29 mouse cellular contexts compared by ENCODE assay signal in the genomic region with DNA sequence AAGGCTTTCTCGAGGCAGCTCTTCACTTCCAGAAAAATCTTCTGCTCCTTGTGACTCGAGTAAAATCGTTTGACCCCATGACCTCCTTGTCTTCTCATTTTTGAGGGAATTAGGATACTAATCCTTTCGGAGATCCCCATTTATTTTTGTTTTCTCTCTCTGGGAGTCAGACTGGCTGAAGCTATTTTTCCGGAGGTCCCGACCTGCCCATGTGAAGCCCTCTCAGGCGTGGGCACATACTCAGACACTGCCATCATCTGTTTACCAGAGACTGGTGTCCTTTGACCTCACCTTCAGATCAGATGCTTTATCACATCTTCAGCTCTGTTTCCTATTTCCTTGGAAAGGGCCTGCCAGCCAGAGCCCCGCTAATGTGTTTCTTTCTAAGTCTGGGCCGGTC.
DNase-seq lines count a peak whose midpoint lies in the region; ATAC-seq and TF ChIP-seq lines count a peak whose summit lies in the region.
"Had no signal": no experiment of that assay in that cellular context is flagged by ENCODE, and none has a peak within 500 bp of the region (broad histone marks: within the 10 kb centered on the region; RNA-seq: fewer than 3 reads in every experiment).

No protein-coding gene starts in this region.

- H3K9me3 ChIP-seq in neural tube, embryonic 15.5 days (replicated peaks), result no peaks in the 10 kb centered on the region
- H3K9me3 ChIP-seq: forebrain, embryonic 12.5 days; heart, embryonic 13.5 days; midbrain, embryonic 13.5 days had no signal

- no peak for ATAC-seq in neural tube, embryonic 15.5 days (ENCODE audit: low FRiP score)
- ATAC-seq: activated CD4-positive, CD25-positive, alpha-beta regulatory T cell, adult 4 months; hindbrain, embryonic 16.5 days; midbrain, embryonic 13.5 days had no signal

- H3K9ac ChIP-seq in neural tube, embryonic 15.5 days (replicated peaks), result no peak overlapping the region
- H3K9ac ChIP-seq: forebrain, embryonic 12.5 days; heart, embryonic 13.5 days; liver, embryonic 14.5 days; midbrain, embryonic 13.5 days had no signal

- H3K27ac ChIP-seq in kidney, adult 2 months (ENCODE audit: insufficient read depth, low read depth, low read length), result no peak overlapping the region
- no peak overlapping the region for H3K27ac ChIP-seq in neural tube, embryonic 15.5 days (replicated peaks)
- H3K27ac ChIP-seq in gastrocnemius, adult 2 months, result no peak overlapping the region
- H3K27ac ChIP-seq: forebrain, embryonic 12.5 days; heart, embryonic 13.5 days; liver, embryonic 14.5 days; midbrain, embryonic 13.5 days; stomach, postnatal 0 days had no signal

- peak; percentile 1 for DNase-seq in kidney, adult 2 months
- no peak for DNase-seq in kidney, postnatal 10 days
- DNase-seq in neural tube, embryonic 10.5 days (ENCODE audit: extremely low spot score, low spot score), result peak; percentile 20
- DNase-seq in embryo, embryonic 9.5 days (ENCODE audit: extremely low spot score), result peak; percentile 44
- DNase-seq in gastrocnemius, postnatal 25 days, result no peak
- no peak for DNase-seq in gastrocnemius, adult 2 months
- DNase-seq: adrenal gland, adult 2 months; B cell, adult 2 months; cerebellum, adult 18-20 months; cerebellum, postnatal 10 days; gastrocnemius, postnatal 36 days; heart, adult 18-20 months; heart, postnatal 10 days; layer of hippocampus, postnatal 36 days; liver; lung, adult 2 months; lung, postnatal 14 days; right cerebral cortex, postnatal 4 days; thymus, adult 18-20 months; thymus, postnatal 36 days had no signal

- no peak overlapping the region for H3K4me3 ChIP-seq in kidney, adult 2 months (ENCODE audit: insufficient read depth, low read depth, low read length)
- no peak overlapping the region for H3K4me3 ChIP-seq in neural tube, embryonic 15.5 days (replicated peaks)
- no peak overlapping the region for H3K4me3 ChIP-seq in gastrocnemius, adult 2 months
- H3K4me3 ChIP-seq: erythroblast, embryonic 14.5 days; forebrain, embryonic 12.5 days; heart, embryonic 13.5 days; midbrain, embryonic 13.5 days had no signal

- WGBS in kidney, adult 2 months, result 32% methylated on average over 9 of the region's 9 CpGs
- WGBS in neural tube, embryonic 15.5 days, result 82% methylated on average over 9 of the region's 9 CpGs

- no peak for TF ChIP-seq POLR2A in kidney, adult 2 months (IDR thresholded peaks at IDR 0.05; ENCODE audit: low read depth, low read length)

- no peak for TF ChIP-seq CTCF in kidney, adult 2 months (conservative IDR thresholded peaks at IDR 0.05; ENCODE audit: insufficient read depth, insufficient read length, low read depth, low read length)
- TF ChIP-seq CTCF in gastrocnemius, adult 2 months (IDR thresholded peaks at IDR 0.05), result no peak

- H3K4me1 ChIP-seq in kidney, adult 2 months (ENCODE audit: control insufficient read depth, insufficient read depth, low read length), result no peaks in the 10 kb centered on the region
- no peaks in the 10 kb centered on the region for H3K4me1 ChIP-seq in neural tube, embryonic 15.5 days
- H3K4me1 ChIP-seq: forebrain, embryonic 12.5 days; midbrain, embryonic 13.5 days had no signal

- no peaks in the 10 kb centered on the region for H3K27me3 ChIP-seq in kidney, adult 2 months (replicated peaks; ENCODE audit: control insufficient read depth, insufficient read depth, low read length)
- H3K27me3 ChIP-seq in neural tube, embryonic 15.5 days (replicated peaks), result no peaks in the 10 kb centered on the region
- H3K27me3 ChIP-seq: forebrain, embryonic 12.5 days; heart, embryonic 13.5 days; midbrain, embryonic 13.5 days had no signal

- H3K36me3 ChIP-seq in kidney, adult 2 months (ENCODE audit: control insufficient read depth, insufficient read depth, low read length), result no peaks in the 10 kb centered on the region
- H3K36me3 ChIP-seq in neural tube, embryonic 15.5 days, result no peaks in the 10 kb centered on the region
- H3K36me3 ChIP-seq: forebrain, embryonic 12.5 days; heart, embryonic 13.5 days; midbrain, embryonic 13.5 days had no signal

- no peak overlapping the region for H3K4me2 ChIP-seq in neural tube, embryonic 15.5 days
- H3K4me2 ChIP-seq: forebrain, embryonic 12.5 days; heart, embryonic 13.5 days; midbrain, embryonic 13.5 days had no signal

- intact Hi-C loops in gastrocnemius, adult 2 months (cut with DNase I), result no loop called here

Comparison
In these comparisons a context has a peak if more than half of its experiments do, and no peak if none do; other contexts are left out.
1. DNase-seq: peak in kidney, adult 2 months (single experiment), neural tube, embryonic 10.5 days (single experiment) and embryo, embryonic 9.5 days (single experiment); none in kidney, postnatal 10 days (single experiment), gastrocnemius, postnatal 25 days (single experiment) and gastrocnemius, adult 2 months (single experiment).